Mouse (Mus musculus) cortical plate, adult 2 months (tissue): ENCODE data around the gene Slc48a1. TPM values are rescaled to one million over a fixed set of nuclear protein-coding genes. Genes with fewer than 3 reads are reported as not detected.

ENCODE experiments used
- H3K27ac ChIP-seq: fragments of 200-500 bp; 2 replicates; pipeline ENCODE4 v1.5.1; 2012; ENCODE audit warnings: low read length, control low read depth, inconsistent platforms; ENCODE audit not compliant: insufficient read depth
- H3K4me1 ChIP-seq: fragments of 200-500 bp; 2 replicates; pipeline ENCODE4 v1.6.1; 2011; ENCODE audit warnings: low read length; ENCODE audit not compliant: control insufficient read depth, insufficient read depth
- H3K4me3 ChIP-seq: fragments of 200-500 bp; 2 replicates; pipeline ENCODE4 v1.5.1; 2011; ENCODE audit warnings: mild to moderate bottlenecking, low read length, control low read depth; ENCODE audit not compliant: insufficient read depth
- CTCF ChIP-seq: fragments of 200-500 bp; IDR thresholded peaks from 2 replicates; pipeline ENCODE4 v1.5.1; 2011; ENCODE audit warnings: mild to moderate bottlenecking, control low read depth, low read length; ENCODE audit not compliant: insufficient read depth; ENCODE audit errors: extremely low read depth
- POLR2A ChIP-seq: fragments of 200-500 bp; IDR thresholded peaks from 2 replicates; pipeline ENCODE4 v1.6.1; 2011; ENCODE audit warnings: mild to moderate bottlenecking, low read length, control low read depth; ENCODE audit not compliant: insufficient read depth; ENCODE audit errors: extremely low read depth
- polyA plus RNA-seq: library from polyadenylated mRNA; depleted of rRNA; stranded (reverse); fragments of >200 nt; gene quantifications from 2 replicates; pipeline ENCODE4 v1.2.3, GENCODE M21; 2012

Gene Slc48a1
- polyA plus RNA-seq, 1 experiment, result 155 TPM

- TF ChIP-seq POLR2A (no peak), CTCF (no peak)
- Histone ChIP-seq H3K4me3 (no peak overlapping the region), H3K4me1 (peaks cover 16% of the 10 kb centered on the region), H3K27ac (0 out of 2 replicates have a peak overlapping the region, but pooled peaks have one; percentile 41)
Observed at GRCm38 (mm10) chr15:97821321-97821982, 43.1 kb downstream of the Slc48a1 start.

- Histone ChIP-seq H3K4me3 (no peak overlapping the region), H3K4me1 (peaks cover 16% of the 10 kb centered on the region), H3K27ac (no peak overlapping the region)
- no peak for TF ChIP-seq POLR2A
- no peak for TF ChIP-seq CTCF
Observed at GRCm38 (mm10) chr15:97821983-97822363, 43.7 kb downstream of the Slc48a1 start.

- TF ChIP-seq POLR2A, result no peak
- TF ChIP-seq CTCF, result no peak
- H3K27ac ChIP-seq, result no peak overlapping the region; the same call in 1 of the 2 replicates
- H3K4me1 ChIP-seq, result peaks cover 16% of the 10 kb centered on the region
- H3K4me3 ChIP-seq, result no peak overlapping the region
Observed at GRCm38 (mm10) chr15:97822545-97823228, 44.4 kb downstream of the Slc48a1 start.

- TF ChIP-seq POLR2A, result no peak
- no peak for TF ChIP-seq CTCF
- Histone ChIP-seq H3K4me3 (no peak overlapping the region), H3K27ac (peak overlapping the region; percentile 36), H3K4me1 (peaks cover 20% of the 10 kb centered on the region)
Observed at GRCm38 (mm10) chr15:97823479-97823878, 45.2 kb downstream of the Slc48a1 start.

- Histone ChIP-seq H3K4me3 (no peak overlapping the region), H3K4me1 (peaks cover 23% of the 10 kb centered on the region), H3K27ac (peak overlapping the region; percentile 36; the same call in 1 of the 2 replicates)
- TF ChIP-seq POLR2A (no peak), CTCF (no peak)
Observed at GRCm38 (mm10) chr15:97824042-97824441, 45.7 kb downstream of the Slc48a1 start.

- Histone ChIP-seq H3K4me3 (no peak overlapping the region), H3K4me1 (peaks cover 25% of the 10 kb centered on the region), H3K27ac (peak overlapping the region; percentile 54)
- peak; percentile 25; the same call in 1 of the 2 replicates for TF ChIP-seq CTCF
- TF ChIP-seq POLR2A, result no peak
Observed at GRCm38 (mm10) chr15:97825071-97825940, 47.0 kb downstream of the Slc48a1 start.

- Histone ChIP-seq H3K4me3 (no peak overlapping the region), H3K4me1 (peaks cover 25% of the 10 kb centered on the region), H3K27ac (no peak overlapping the region)
- TF ChIP-seq POLR2A, result no peak
- TF ChIP-seq CTCF, result no peak
Observed at GRCm38 (mm10) chr15:97825941-97826587, 47.7 kb downstream of the Slc48a1 start.

GRCm38 (mm10) chr15:97826588-97827261 is 48.4 kb downstream of the Slc48a1 start:
- H3K27ac ChIP-seq, result no peak overlapping the region
- H3K4me1 ChIP-seq, result peaks cover 22% of the 10 kb centered on the region
- H3K4me3 ChIP-seq, result no peak overlapping the region
- no peak for TF ChIP-seq POLR2A
- TF ChIP-seq CTCF, result no peak

- H3K4me3 ChIP-seq, result no peak overlapping the region
- peaks cover 22% of the 10 kb centered on the region for H3K4me1 ChIP-seq
- H3K27ac ChIP-seq, result no peak overlapping the region
- TF ChIP-seq CTCF, result no peak
- no peak for TF ChIP-seq POLR2A
Observed at GRCm38 (mm10) chr15:97827401-97827800, 49.1 kb downstream of the Slc48a1 start.
